Mouse (Mus musculus): ENCODE results near the gene Tufm. TPM values are rescaled to one million over a fixed set of nuclear protein-coding genes. Genes with fewer than 3 reads are reported as not detected.
A peak's percentile ranks its signal among the peaks of the same experiment; 100 is the strongest.

Gene Tufm
- polyA plus RNA-seq, 1 experiment from 2014 or later, result 137 TPM

- Histone ChIP-seq H3K27me3 (ENCODE audit: control insufficient read depth, insufficient read depth, low read length) (no peaks in the 10 kb centered on the region), H3K27ac (ENCODE audit: low read depth, low read length) (no peak overlapping the region), H3K4me2 (ENCODE audit: low read depth, low read length) (no peak overlapping the region), H3K9me3 (ENCODE audit: control insufficient read depth, low read length) (no peaks in the 10 kb centered on the region), H3K9ac (replicated peaks; ENCODE audit: low read depth, low read length) (no peak overlapping the region), H3K4me1 (ENCODE audit: control insufficient read depth, insufficient read depth, low read length) (peaks cover 13% of the 10 kb centered on the region), H3K4me3 (ENCODE audit: low read depth, low read length) (no peak overlapping the region), H3K36me3 (ENCODE audit: control insufficient read depth, insufficient read depth, low read length) (peaks cover 43% of the 10 kb centered on the region)
- WGBS, result 93% methylated on average over 6 of the region's 6 CpGs
- ATAC-seq (ENCODE audit: low read depth), result no peak
Measured at GRCm38 (mm10) chr7:126470077-126470476, 17.1 kb upstream of the Tufm start.

GRCm38 (mm10) chr7:126471361-126471760 lies 15.8 kb upstream of the Tufm start:
- ATAC-seq (ENCODE audit: low read depth), result no peak
- Histone ChIP-seq H3K4me2 (ENCODE audit: low read depth, low read length) (no peak overlapping the region), H3K4me1 (ENCODE audit: control insufficient read depth, insufficient read depth, low read length) (peaks cover 16% of the 10 kb centered on the region), H3K4me3 (ENCODE audit: low read depth, low read length) (no peak overlapping the region), H3K36me3 (ENCODE audit: control insufficient read depth, insufficient read depth, low read length) (peaks cover 43% of the 10 kb centered on the region), H3K27me3 (ENCODE audit: control insufficient read depth, insufficient read depth, low read length) (no peaks in the 10 kb centered on the region), H3K27ac (ENCODE audit: low read depth, low read length) (no peak overlapping the region), H3K9ac (replicated peaks; ENCODE audit: low read depth, low read length) (no peak overlapping the region), H3K9me3 (ENCODE audit: control insufficient read depth, low read length) (no peaks in the 10 kb centered on the region)
- 96% methylated on average over 5 of the region's 5 CpGs for WGBS

GRCm38 (mm10) chr7:126471853-126472252 lies 15.3 kb upstream of the Tufm start:
- ATAC-seq (ENCODE audit: low read depth), result no peak
- Histone ChIP-seq H3K27me3 (ENCODE audit: control insufficient read depth, insufficient read depth, low read length) (no peaks in the 10 kb centered on the region), H3K4me1 (ENCODE audit: control insufficient read depth, insufficient read depth, low read length) (peaks cover 16% of the 10 kb centered on the region), H3K4me3 (ENCODE audit: low read depth, low read length) (no peak overlapping the region), H3K27ac (ENCODE audit: low read depth, low read length) (no peak overlapping the region), H3K9me3 (ENCODE audit: control insufficient read depth, low read length) (no peaks in the 10 kb centered on the region), H3K4me2 (ENCODE audit: low read depth, low read length) (no peak overlapping the region), H3K36me3 (ENCODE audit: control insufficient read depth, insufficient read depth, low read length) (peaks cover 39% of the 10 kb centered on the region), H3K9ac (replicated peaks; ENCODE audit: low read depth, low read length) (no peak overlapping the region)
- whole genome bisulfite sequencing, result 83% methylated on average over 4 of the region's 4 CpGs

DNA sequence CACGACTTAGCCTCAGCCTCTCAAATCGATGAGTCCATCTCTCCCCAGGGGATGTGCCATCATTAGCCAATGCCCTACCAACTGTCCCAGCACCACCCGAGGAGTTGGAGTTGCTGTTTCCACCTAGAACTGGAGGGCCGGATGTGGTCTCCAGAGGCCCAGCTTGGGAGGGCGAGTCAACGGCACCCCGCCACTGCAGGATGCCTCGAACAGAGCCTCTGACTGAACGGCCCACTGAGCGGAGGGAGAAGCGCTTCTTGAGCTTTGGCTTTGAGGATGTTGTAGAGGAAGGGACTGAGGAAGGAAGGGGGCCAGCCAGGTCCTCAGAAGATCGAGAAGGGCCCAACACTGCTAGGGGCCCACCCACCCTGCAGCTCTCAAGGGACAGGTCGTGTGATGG lies 14.9 kb upstream of the Tufm start:
- H3K9ac ChIP-seq (replicated peaks; ENCODE audit: low read depth, low read length), result no peak overlapping the region
- H3K4me1 ChIP-seq (ENCODE audit: control insufficient read depth, insufficient read depth, low read length), result peaks cover 16% of the 10 kb centered on the region
- ATAC-seq (ENCODE audit: low read depth), result no peak
- no peaks in the 10 kb centered on the region for H3K27me3 ChIP-seq (ENCODE audit: control insufficient read depth, insufficient read depth, low read length)
- no peak overlapping the region for H3K4me2 ChIP-seq (ENCODE audit: low read depth, low read length)
- no peak overlapping the region for H3K27ac ChIP-seq (ENCODE audit: low read depth, low read length)
- WGBS, result 88% methylated on average over 13 of the region's 13 CpGs
- peaks cover 35% of the 10 kb centered on the region for H3K36me3 ChIP-seq (ENCODE audit: control insufficient read depth, insufficient read depth, low read length)
- no peaks in the 10 kb centered on the region for H3K9me3 ChIP-seq (ENCODE audit: control insufficient read depth, low read length)
- no peak overlapping the region for H3K4me3 ChIP-seq (ENCODE audit: low read depth, low read length)

- ATAC-seq (ENCODE audit: low read depth), result no peak
- Histone ChIP-seq H3K27me3 (ENCODE audit: control insufficient read depth, insufficient read depth, low read length) (no peaks in the 10 kb centered on the region), H3K9me3 (ENCODE audit: control insufficient read depth, low read length) (no peaks in the 10 kb centered on the region), H3K4me3 (ENCODE audit: low read depth, low read length) (no peak overlapping the region), H3K9ac (replicated peaks; ENCODE audit: low read depth, low read length) (no peak overlapping the region), H3K36me3 (ENCODE audit: control insufficient read depth, insufficient read depth, low read length) (peaks cover 30% of the 10 kb centered on the region), H3K27ac (ENCODE audit: low read depth, low read length) (no peak overlapping the region), H3K4me1 (ENCODE audit: control insufficient read depth, insufficient read depth, low read length) (peaks cover 16% of the 10 kb centered on the region), H3K4me2 (ENCODE audit: low read depth, low read length) (no peak overlapping the region)
- 94% methylated on average over 16 of the region's 16 CpGs for WGBS
Measured at GRCm38 (mm10) chr7:126472713-126473112, 14.4 kb upstream of the Tufm start.

- Histone ChIP-seq H3K4me2 (ENCODE audit: low read depth, low read length) (peak overlapping the region; percentile 87), H3K36me3 (ENCODE audit: control insufficient read depth, insufficient read depth, low read length) (peaks cover 24% of the 10 kb centered on the region), H3K9me3 (ENCODE audit: control insufficient read depth, low read length) (no peaks in the 10 kb centered on the region), H3K4me1 (ENCODE audit: control insufficient read depth, insufficient read depth, low read length) (peaks cover 16% of the 10 kb centered on the region), H3K9ac (replicated peaks; ENCODE audit: low read depth, low read length) (peak overlapping the region; percentile 96; the same call in 1 of the 2 replicates), H3K27ac (ENCODE audit: low read depth, low read length) (no peak overlapping the region), H3K27me3 (ENCODE audit: control insufficient read depth, insufficient read depth, low read length) (no peaks in the 10 kb centered on the region), H3K4me3 (ENCODE audit: low read depth, low read length) (peak overlapping the region; percentile 83; the same call in 1 of the 2 replicates)
- no peak for ATAC-seq (ENCODE audit: low read depth)
- WGBS, result 87% methylated on average over 9 of the region's 9 CpGs
Measured at GRCm38 (mm10) chr7:126473470-126474086, 13.6 kb upstream of the Tufm start.

DNA sequence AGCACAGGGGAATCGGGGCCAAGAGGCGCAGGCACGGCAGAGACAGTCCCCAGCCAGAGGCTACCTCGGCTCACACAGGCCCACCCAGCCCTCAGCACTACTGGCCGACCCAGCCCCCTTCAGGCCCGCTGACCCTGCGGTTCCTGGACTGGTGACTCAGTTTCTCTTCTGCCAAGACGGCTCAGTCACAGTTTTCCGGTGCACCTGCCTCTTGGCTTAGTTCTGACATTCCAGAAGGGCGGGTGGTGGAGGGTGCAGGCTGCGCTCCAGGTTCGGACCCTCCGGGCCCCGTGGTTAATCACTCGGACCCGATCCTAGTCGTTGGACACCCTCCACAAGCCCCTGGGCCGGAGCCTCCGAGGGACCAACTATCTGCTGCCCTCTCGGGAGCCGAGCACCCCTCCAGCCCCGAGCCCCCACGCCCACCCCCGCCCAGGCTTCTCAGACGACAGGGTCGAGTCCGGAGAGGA lies 12.6 kb upstream of the Tufm start:
- H3K36me3 ChIP-seq (ENCODE audit: control insufficient read depth, insufficient read depth, low read length), result peaks cover 18% of the 10 kb centered on the region
- peaks cover 16% of the 10 kb centered on the region for H3K4me1 ChIP-seq (ENCODE audit: control insufficient read depth, insufficient read depth, low read length)
- H3K9ac ChIP-seq (replicated peaks; ENCODE audit: low read depth, low read length), result peak overlapping the region; percentile 96
- H3K4me3 ChIP-seq (ENCODE audit: low read depth, low read length), result peak overlapping the region; percentile 83
- H3K4me2 ChIP-seq (ENCODE audit: low read depth, low read length), result peak overlapping the region; percentile 87
- WGBS, result 2% methylated on average over 27 of the region's 27 CpGs
- ATAC-seq (ENCODE audit: low read depth), result peak; percentile 21
- H3K27ac ChIP-seq (ENCODE audit: low read depth, low read length), result peak overlapping the region; percentile 91
- no peaks in the 10 kb centered on the region for H3K9me3 ChIP-seq (ENCODE audit: control insufficient read depth, low read length)
- H3K27me3 ChIP-seq (ENCODE audit: control insufficient read depth, insufficient read depth, low read length), result no peaks in the 10 kb centered on the region

DNA sequence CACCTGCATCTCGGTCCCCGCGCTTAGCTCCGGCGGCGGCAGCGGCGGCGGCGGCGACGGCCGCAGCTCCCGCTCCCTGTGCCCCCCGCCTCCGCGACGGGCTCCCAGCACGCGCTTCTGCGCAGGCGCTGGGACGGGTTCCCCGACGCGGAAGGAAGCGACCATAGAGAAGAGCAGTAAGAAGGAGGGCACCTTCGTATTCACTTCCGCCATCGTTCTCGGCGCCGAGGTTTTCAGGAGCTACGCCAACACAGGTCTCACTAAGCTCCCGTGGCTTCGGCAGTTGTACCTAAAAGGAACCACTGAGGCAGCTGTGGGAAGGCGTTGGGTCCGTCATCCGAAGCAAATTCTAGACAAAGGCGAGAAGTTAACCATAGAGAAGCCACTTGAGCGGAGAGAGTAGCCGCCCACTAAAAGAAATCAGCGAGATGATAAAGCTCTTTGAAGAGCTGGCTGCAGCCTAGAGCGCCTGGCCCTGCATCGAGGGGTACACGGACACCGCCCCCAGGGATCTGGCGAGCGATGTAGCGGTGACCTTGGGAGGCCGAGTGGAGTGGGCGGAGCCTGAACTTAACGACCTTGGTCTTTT lies 12.1 kb upstream of the Tufm start, which contains the start of gene Sh2b1:
Sh2b1 (minus strand) TSS at position 432 of the 589 bp plus-strand sequence.
- H3K4me2 ChIP-seq (ENCODE audit: low read depth, low read length), result peak within 1 kb of the TSS; percentile 87
- under 1% methylated on average over 53 of the region's 53 CpGs for WGBS

DNA sequence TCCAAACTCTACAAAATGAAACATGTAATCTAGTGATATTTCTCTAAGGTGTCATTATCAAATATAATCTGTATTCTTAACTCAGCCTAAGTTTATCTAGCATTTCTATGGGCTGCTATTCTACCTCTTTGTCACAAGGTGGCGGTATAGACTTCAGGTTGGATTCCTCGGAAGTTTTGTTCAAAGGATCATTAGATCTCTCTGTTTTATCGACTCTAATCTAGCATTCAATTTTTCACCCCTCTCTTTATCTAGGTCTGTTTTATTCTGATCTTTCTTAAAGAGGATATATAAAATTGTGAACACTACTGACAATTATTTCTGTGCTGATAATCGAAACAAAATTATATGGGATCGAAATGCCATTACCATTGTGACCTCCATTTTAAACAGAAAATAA lies 5.5 kb upstream of the Tufm start:
- Histone ChIP-seq H3K9ac (replicated peaks; ENCODE audit: low read depth, low read length) (no peak overlapping the region), H3K9me3 (ENCODE audit: control insufficient read depth, low read length) (no peaks in the 10 kb centered on the region), H3K4me2 (ENCODE audit: low read depth, low read length) (no peak overlapping the region), H3K27me3 (ENCODE audit: control insufficient read depth, insufficient read depth, low read length) (no peaks in the 10 kb centered on the region), H3K4me3 (ENCODE audit: low read depth, low read length) (no peak overlapping the region), H3K36me3 (ENCODE audit: control insufficient read depth, insufficient read depth, low read length) (no peaks in the 10 kb centered on the region), H3K4me1 (ENCODE audit: control insufficient read depth, insufficient read depth, low read length) (no peaks in the 10 kb centered on the region), H3K27ac (ENCODE audit: low read depth, low read length) (no peak overlapping the region)
- no peak for ATAC-seq (ENCODE audit: low read depth)
- 25% methylated on average over 5 of the region's 5 CpGs for WGBS

More for the DNA sequence above, 12.1 kb upstream of the Tufm start, which contains the start of gene Sh2b1:
- Histone ChIP-seq H3K36me3 (ENCODE audit: control insufficient read depth, insufficient read depth, low read length) (peaks cover 18% of the 10 kb centered on the region), H3K4me3 (ENCODE audit: low read depth, low read length) (peak within 1 kb of the TSS; percentile 83), H3K9me3 (ENCODE audit: control insufficient read depth, low read length) (no peaks in the 10 kb centered on the region), H3K27me3 (ENCODE audit: control insufficient read depth, insufficient read depth, low read length) (no peaks in the 10 kb centered on the region), H3K9ac (replicated peaks; ENCODE audit: low read depth, low read length) (peak within 1 kb of the TSS; percentile 96), H3K27ac (ENCODE audit: low read depth, low read length) (peak within 1 kb of the TSS; percentile 91), H3K4me1 (ENCODE audit: control insufficient read depth, insufficient read depth, low read length) (peaks cover 16% of the 10 kb centered on the region)
- peak; percentile 93 for ATAC-seq (ENCODE audit: low read depth)
